Mouse (Mus musculus) neural tube, embryonic 13.5 days (tissue): ENCODE measurements around the gene Evl. TPM values are rescaled to one million over a fixed set of nuclear protein-coding genes. Genes with fewer than 3 reads are reported as not detected.
"Not testable (repeated sequence)": the region's sequence is repeated elsewhere in the genome, so short reads cannot be mapped to it uniquely, and the experiment has no call there.

ENCODE experiments used
- ATAC-seq: fragments of 200-750 bp; cut with Nextera tagmentation; 2 replicates; pipeline ENCODE4 v1.8.0; 2017; ENCODE audit warnings: low read depth, mild to moderate bottlenecking, moderate TSS enrichment, moderate library complexity
- H3K27ac ChIP-seq: fragments of 300-500 bp; sonication (generic); replicated peaks from 2 replicates; pipeline ENCODE4 v1.5.1; 2015; ENCODE audit warnings: moderate library complexity, mild to moderate bottlenecking, inconsistent platforms
- H3K27me3 ChIP-seq: fragments of 300-500 bp; sonication (generic); 2 replicates; pipeline ENCODE4 v1.6.1; 2015; ENCODE audit warnings: mild to moderate bottlenecking, inconsistent platforms
- H3K36me3 ChIP-seq: fragments of 300-500 bp; sonication (generic); 2 replicates; pipeline ENCODE4 v1.6.1; 2015; ENCODE audit warnings: mild to moderate bottlenecking, inconsistent platforms
- H3K4me1 ChIP-seq: fragments of 300-500 bp; sonication (generic); replicated peaks from 2 replicates; pipeline ENCODE4 v1.6.1; 2015; ENCODE audit warnings: inconsistent platforms
- H3K4me2 ChIP-seq: fragments of 300-500 bp; sonication (generic); 2 replicates; pipeline ENCODE4 v1.6.1; 2015; ENCODE audit warnings: inconsistent platforms, mild to moderate bottlenecking, moderate library complexity
- H3K4me3 ChIP-seq: fragments of 300-500 bp; sonication (generic); 2 replicates; pipeline ENCODE4 v1.5.1; 2015; ENCODE audit warnings: mild to moderate bottlenecking, inconsistent platforms
- H3K9ac ChIP-seq: fragments of 300-500 bp; sonication (generic); 2 replicates; pipeline ENCODE4 v1.6.1; 2015; ENCODE audit warnings: moderate library complexity, mild to moderate bottlenecking, inconsistent platforms
- H3K9me3 ChIP-seq: fragments of 300-500 bp; sonication (generic); 2 replicates; pipeline ENCODE4 v1.6.1; 2016; ENCODE audit warnings: inconsistent platforms
- WGBS: fragments of 180-500 bp; shearing (Covaris S2); methylation state at CpG from one replicate; pipeline ENCODE4 v1.1.7; 2015; 5-methylcytosine and 5-hydroxymethylcytosine counted together
- polyA plus RNA-seq: library from polyadenylated mRNA; unstranded; fragments of >200 nt; fragmentation: Nextera tagmentation; extraction: Ambion mirVana; gene quantifications from 2 replicates; pipeline ENCODE4 v1.2.1, GENCODE M21; 2015

Evl gene
- polyA plus RNA-seq, 1 experiment from 2014 or later = 208 TPM

DNA sequence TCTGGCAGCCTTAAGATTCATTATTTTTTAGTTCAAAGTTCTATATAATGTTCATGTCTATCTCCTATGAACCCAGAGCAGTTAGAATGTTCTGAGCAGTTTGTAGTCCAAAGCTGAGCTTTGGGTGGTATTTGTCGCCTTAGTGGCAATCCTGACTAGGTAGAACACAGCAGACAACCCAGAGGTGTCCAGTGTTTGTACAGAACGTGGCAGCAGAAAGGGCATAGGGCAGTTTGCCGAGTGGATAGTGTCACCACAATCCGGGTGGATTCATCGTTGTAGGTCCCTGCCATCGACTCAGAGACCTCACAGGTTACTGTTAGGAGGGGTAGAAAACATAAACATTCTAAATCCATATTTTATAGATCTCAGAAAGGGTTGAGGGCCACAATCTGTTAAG lies 151.0 kb downstream of the Evl start:
- Histone ChIP-seq H3K27me3 (peaks cover 37% of the 10 kb centered on the region), H3K27ac (no peak overlapping the region), H3K9me3 (no peaks in the 10 kb centered on the region), H3K4me2 (no peak overlapping the region), H3K36me3 (no peaks in the 10 kb centered on the region), H3K4me3 (no peak overlapping the region), H3K9ac (no peak overlapping the region), H3K4me1 (peaks cover 11% of the 10 kb centered on the region)
- no peak for ATAC-seq
- 85% methylated on average over 6 of the region's 6 CpGs for WGBS

DNA sequence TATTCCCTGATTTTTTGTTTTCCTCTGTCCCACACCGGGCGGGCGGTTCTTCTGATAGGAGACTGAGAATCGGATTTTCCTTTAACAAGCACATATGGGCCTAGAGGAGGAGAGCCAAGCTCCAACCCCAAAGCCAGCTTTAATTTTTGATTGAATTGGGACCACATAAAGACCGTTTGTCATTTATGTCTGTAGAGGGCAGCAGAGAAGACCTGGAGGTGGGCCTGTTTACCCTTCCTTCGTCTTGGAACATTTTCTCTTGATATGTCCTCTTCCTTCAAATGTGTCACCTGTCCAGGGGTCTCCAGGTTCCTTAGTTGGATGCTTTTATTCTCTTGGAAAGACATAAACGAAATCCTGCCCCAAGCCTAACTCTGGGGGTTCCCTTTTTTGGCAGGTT lies 151.6 kb downstream of the Evl start:
- Histone ChIP-seq H3K4me3 (no peak overlapping the region), H3K27me3 (peaks cover 31% of the 10 kb centered on the region), H3K4me2 (no peak overlapping the region), H3K4me1 (peaks cover 11% of the 10 kb centered on the region), H3K36me3 (no peaks in the 10 kb centered on the region), H3K27ac (no peak overlapping the region), H3K9me3 (no peaks in the 10 kb centered on the region), H3K9ac (no peak overlapping the region)
- 46% methylated on average over 7 of the region's 7 CpGs for WGBS
- ATAC-seq = no peak

DNA sequence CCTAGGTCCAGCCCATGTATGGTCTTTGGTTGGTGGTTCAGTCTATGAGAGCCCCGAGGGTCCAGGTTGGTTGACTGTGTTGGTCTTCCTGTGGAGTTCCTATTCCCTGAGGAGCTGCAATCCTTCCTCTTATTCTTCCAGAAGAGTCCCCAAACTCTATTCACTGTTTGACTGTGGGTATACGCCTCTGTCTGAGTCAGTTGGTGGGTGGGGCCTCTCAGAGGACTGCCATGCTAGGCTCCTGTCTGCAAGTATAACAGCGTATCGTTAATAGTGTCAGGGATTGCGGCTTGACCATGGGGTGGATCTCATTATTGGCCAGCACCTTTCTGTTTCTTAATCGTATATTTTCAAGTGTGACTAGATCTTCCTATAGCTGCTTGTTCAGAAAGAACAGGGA lies 154.9 kb downstream of the Evl start:
- Histone ChIP-seq H3K4me3 (no peak overlapping the region), H3K4me2 (no peak overlapping the region), H3K36me3 (no peaks in the 10 kb centered on the region), H3K9me3 (no peaks in the 10 kb centered on the region), H3K27ac (no peak overlapping the region), H3K4me1 (no peaks in the 10 kb centered on the region), H3K9ac (no peak overlapping the region), H3K27me3 (no peaks in the 10 kb centered on the region)
- ATAC-seq = no peak
- 83% methylated on average over 6 of the region's 6 CpGs for WGBS

DNA sequence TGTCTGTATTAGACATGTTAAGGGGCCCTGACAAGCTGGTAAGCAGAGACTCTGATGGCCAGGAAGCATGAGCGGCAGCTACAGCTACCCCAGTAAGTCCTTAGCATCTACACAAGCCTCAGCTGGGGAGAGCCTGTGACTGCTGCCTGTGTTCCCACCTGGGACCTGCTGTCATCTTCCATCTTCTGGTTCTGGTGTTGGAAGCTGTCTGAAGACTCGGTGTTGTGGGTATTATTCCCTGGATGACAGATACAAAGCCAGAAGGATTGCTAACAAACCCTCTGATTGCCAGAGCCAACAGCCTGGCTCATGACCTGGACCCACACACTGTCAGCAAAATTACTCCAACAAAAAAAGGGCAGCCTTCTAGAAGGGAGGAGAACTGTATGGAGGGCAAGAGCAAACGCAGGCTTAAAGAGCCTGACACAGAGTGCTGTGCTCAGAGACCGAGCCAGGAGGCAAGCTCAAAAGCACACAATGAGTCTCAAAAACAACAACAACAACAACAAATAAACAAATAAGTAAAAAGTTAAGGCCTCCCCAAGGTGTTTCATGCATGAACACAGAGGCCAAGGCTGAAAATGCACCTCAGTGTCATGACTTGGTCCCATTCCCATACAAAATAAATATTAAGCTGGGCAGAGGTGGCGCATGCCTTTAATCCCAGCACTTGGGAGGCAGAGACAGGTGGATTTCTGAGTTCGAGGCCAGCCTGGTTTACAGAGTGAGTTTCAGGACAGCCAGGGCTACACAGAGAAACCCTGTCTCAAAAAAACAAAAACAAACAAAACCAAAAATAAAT lies 155.6 kb downstream of the Evl start:
- Histone ChIP-seq H3K36me3 (no peaks in the 10 kb centered on the region), H3K4me3 (no peak overlapping the region), H3K9ac (no peak overlapping the region), H3K4me1 (no peaks in the 10 kb centered on the region), H3K27ac (no peak overlapping the region), H3K27me3 (no peaks in the 10 kb centered on the region), H3K4me2 (no peak overlapping the region), H3K9me3 (no peaks in the 10 kb centered on the region)
- no peak for ATAC-seq
- WGBS = 81% methylated on average over 6 of the region's 6 CpGs

- no peaks in the 10 kb centered on the region for H3K36me3 ChIP-seq
- ATAC-seq = no peak
- 81% methylated on average over 9 of the region's 9 CpGs for WGBS
Measured at GRCm38 (mm10) chr12:108710861-108711615, 156.5 kb downstream of the Evl start.

GRCm38 (mm10) chr12:108712481-108712880 lies 158.0 kb downstream of the Evl start:
- Histone ChIP-seq H3K27ac (no peak overlapping the region), H3K4me1 (no peaks in the 10 kb centered on the region), H3K4me2 (no peak overlapping the region), H3K9ac (no peak overlapping the region), H3K27me3 (no peaks in the 10 kb centered on the region), H3K36me3 (no peaks in the 10 kb centered on the region), H3K9me3 (no peaks in the 10 kb centered on the region), H3K4me3 (no peak overlapping the region)
- WGBS = 84% methylated on average over 4 of the region's 4 CpGs
- no peak for ATAC-seq

More at GRCm38 (mm10) chr12:108710861-108711615, 156.5 kb downstream of the Evl start:
- Histone ChIP-seq H3K9ac (no peak overlapping the region), H3K4me1 (no peaks in the 10 kb centered on the region), H3K27me3 (no peaks in the 10 kb centered on the region), H3K4me2 (no peak overlapping the region), H3K9me3 (no peaks in the 10 kb centered on the region), H3K4me3 (no peak overlapping the region), H3K27ac (no peak overlapping the region)

DNA sequence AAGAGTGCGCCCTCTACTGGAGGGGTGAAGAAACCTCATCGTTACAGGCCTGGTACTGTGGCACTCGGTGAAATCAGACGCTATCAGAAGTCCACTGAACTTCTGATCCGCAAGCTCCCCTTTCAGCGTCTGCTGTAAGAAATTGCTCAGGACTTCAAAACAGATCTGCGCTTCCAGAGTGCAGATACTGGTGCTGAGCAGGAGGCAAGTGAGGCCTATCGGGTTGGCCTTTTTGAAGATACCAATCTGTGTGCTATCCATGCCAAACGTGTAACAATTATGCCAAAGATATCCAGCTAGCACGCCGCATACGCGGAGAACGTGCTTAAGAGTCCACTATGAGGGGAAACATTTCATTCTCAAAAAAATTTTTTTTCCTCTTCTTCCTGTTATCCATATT lies 159.5 kb downstream of the Evl start:
- H3K9ac ChIP-seq, H3K9me3 ChIP-seq, H3K4me3 ChIP-seq, ATAC-seq, H3K4me1 ChIP-seq, H3K27me3 ChIP-seq, H3K36me3 ChIP-seq, H3K4me2 ChIP-seq, H3K27ac ChIP-seq: not testable (repeated sequence)
- WGBS = 95% methylated on average over 14 of the region's 14 CpGs

- WGBS = 82% methylated on average over 5 of the region's 5 CpGs
- H3K9ac ChIP-seq = no peak overlapping the region
- ATAC-seq = no peak
Measured at GRCm38 (mm10) chr12:108715854-108716253, 161.3 kb downstream of the Evl start.

DNA sequence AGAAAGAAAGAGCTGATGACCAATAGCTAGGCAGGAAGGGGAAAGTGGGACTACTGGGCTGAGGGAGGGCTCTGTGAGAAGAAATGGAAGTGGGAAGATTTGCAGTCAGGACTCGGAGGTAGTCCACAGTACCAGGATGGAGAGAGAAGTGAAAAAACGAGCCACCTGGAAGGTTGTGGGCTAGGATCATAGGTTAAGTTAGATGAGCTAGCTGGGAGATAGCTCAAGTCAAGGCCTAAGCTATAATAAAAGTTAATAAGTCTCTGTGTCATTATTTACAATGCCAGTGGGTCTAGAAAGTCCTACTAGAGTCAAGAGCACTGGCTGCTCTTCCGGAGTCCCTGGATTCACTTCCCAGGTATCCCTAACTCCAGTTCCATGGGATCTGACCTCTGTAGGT lies 164.0 kb downstream of the Evl start:
- H3K27ac ChIP-seq = no peak overlapping the region
- no peak overlapping the region for H3K9ac ChIP-seq
- H3K27me3 ChIP-seq = no peaks in the 10 kb centered on the region
- H3K4me2 ChIP-seq = no peak overlapping the region
- no peaks in the 10 kb centered on the region for H3K4me1 ChIP-seq
- WGBS = 89% methylated on average over 3 of the region's 3 CpGs
- H3K9me3 ChIP-seq = no peaks in the 10 kb centered on the region
- no peaks in the 10 kb centered on the region for H3K36me3 ChIP-seq
- H3K4me3 ChIP-seq = no peak overlapping the region
- ATAC-seq = no peak

More at GRCm38 (mm10) chr12:108715854-108716253, 161.3 kb downstream of the Evl start:
- no peaks in the 10 kb centered on the region for H3K4me1 ChIP-seq
- H3K36me3 ChIP-seq = no peaks in the 10 kb centered on the region
- no peak overlapping the region for H3K4me2 ChIP-seq
- H3K4me3 ChIP-seq = no peak overlapping the region
- no peaks in the 10 kb centered on the region for H3K27me3 ChIP-seq
- no peaks in the 10 kb centered on the region for H3K9me3 ChIP-seq
- no peak overlapping the region for H3K27ac ChIP-seq

GRCm38 (mm10) chr12:108722464-108722863 lies 167.9 kb downstream of the Evl start:
- 95% methylated on average over 4 of the region's 4 CpGs for WGBS
- Histone ChIP-seq H3K36me3 (no peaks in the 10 kb centered on the region), H3K27me3 (no peaks in the 10 kb centered on the region), H3K4me3 (no peak overlapping the region), H3K27ac (no peak overlapping the region), H3K9me3 (no peaks in the 10 kb centered on the region), H3K4me2 (no peak overlapping the region), H3K4me1 (no peaks in the 10 kb centered on the region), H3K9ac (no peak overlapping the region)
- no peak for ATAC-seq

- ATAC-seq = no peak
- H3K9ac ChIP-seq = no peak overlapping the region
- H3K4me3 ChIP-seq = no peak overlapping the region
- H3K27me3 ChIP-seq = no peaks in the 10 kb centered on the region
- H3K9me3 ChIP-seq = no peaks in the 10 kb centered on the region
- H3K36me3 ChIP-seq = no peaks in the 10 kb centered on the region
- H3K27ac ChIP-seq = no peak overlapping the region
- no peaks in the 10 kb centered on the region for H3K4me1 ChIP-seq
- no peak overlapping the region for H3K4me2 ChIP-seq
- WGBS = 85% methylated on average over 3 of the region's 3 CpGs
Measured at GRCm38 (mm10) chr12:108723841-108724240, 169.3 kb downstream of the Evl start.

DNA sequence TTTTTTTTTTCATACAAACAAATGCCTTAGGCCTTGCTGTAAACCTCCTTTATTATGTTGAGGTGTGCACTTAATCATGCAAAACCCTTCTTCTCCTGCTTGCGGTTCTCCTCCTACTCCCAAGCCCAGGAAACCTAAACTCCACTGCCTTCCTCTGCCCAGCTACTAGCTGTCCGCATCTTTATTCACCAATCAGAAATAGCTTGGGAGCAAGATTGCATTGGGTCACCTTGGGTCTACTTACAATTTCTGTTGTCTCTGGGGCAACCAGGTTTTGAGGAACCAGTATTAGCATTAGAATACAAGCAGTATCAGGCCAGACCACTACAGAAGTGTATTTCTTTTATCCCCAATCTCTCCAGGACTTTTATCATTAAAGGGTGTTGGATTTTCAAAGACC lies 179.9 kb downstream of the Evl start:
- no peaks in the 10 kb centered on the region for H3K9me3 ChIP-seq
- H3K4me3 ChIP-seq = no peak overlapping the region
- no peaks in the 10 kb centered on the region for H3K36me3 ChIP-seq
- H3K27me3 ChIP-seq = no peaks in the 10 kb centered on the region
- H3K9ac ChIP-seq = no peak overlapping the region
- no peak overlapping the region for H3K27ac ChIP-seq
- WGBS = 91% methylated on average over 2 of the region's 2 CpGs
- H3K4me2 ChIP-seq = no peak overlapping the region
- H3K4me1 ChIP-seq = no peaks in the 10 kb centered on the region
- no peak for ATAC-seq
